Mouse (Mus musculus): ENCODE data around the gene Gm10203.
A peak's percentile ranks its signal among the peaks of the same experiment; 100 is the strongest.
"Not testable (repeated sequence)": the region's sequence is repeated elsewhere in the genome, so short reads cannot be mapped to it uniquely, and the experiment has no call there.

Gene Gm10203

GRCm38 (mm10) chr6:149135631-149136030, 5.7 kb downstream of the Gm10203 start:
- no peak for DNase-seq

GRCm38 (mm10) chr6:149137936-149138335, 8.0 kb downstream of the Gm10203 start:
- no peak for DNase-seq

GRCm38 (mm10) chr6:149139011-149139410, 9.0 kb downstream of the Gm10203 start:
- no peak for DNase-seq

- no peak for DNase-seq
These were observed 9.5 kb downstream of the Gm10203 start, which contains the start of gene Etfbkmt for GRCm38 (mm10) chr6:149139471-149139870. TSS of gene Etfbkmt (plus strand) at chr6:149139849.

- DNase-seq: peak; percentile 46
These were observed 11.6 kb downstream of the Gm10203 start for GRCm38 (mm10) chr6:149141393-149142173.

- DNase-seq: no peak
These were observed 15.2 kb downstream of the Gm10203 start for GRCm38 (mm10) chr6:149145143-149145542.

- no peak for DNase-seq
These were observed 18.7 kb downstream of the Gm10203 start for GRCm38 (mm10) chr6:149148436-149149229.

- DNase-seq: no peak
These were observed 22.1 kb downstream of the Gm10203 start for GRCm38 (mm10) chr6:149152119-149152518.

GRCm38 (mm10) chr6:149153473-149154115, 23.6 kb downstream of the Gm10203 start:
- no peak for DNase-seq

GRCm38 (mm10) chr6:149154116-149155030, 24.4 kb downstream of the Gm10203 start:
- DNase-seq: no peak

GRCm38 (mm10) chr6:149155031-149155841, 25.3 kb downstream of the Gm10203 start:
- no peak for DNase-seq

- not testable (repeated sequence) for DNase-seq
These were observed 37.1 kb downstream of the Gm10203 start for GRCm38 (mm10) chr6:149167038-149167437.

GRCm38 (mm10) chr6:149167672-149168071, 37.7 kb downstream of the Gm10203 start:
- no peak for DNase-seq

- no peak for DNase-seq
These were observed 38.5 kb downstream of the Gm10203 start for GRCm38 (mm10) chr6:149168436-149168835.

GRCm38 (mm10) chr6:149169965-149170364, 40.0 kb downstream of the Gm10203 start:
- DNase-seq: not testable (repeated sequence)

- no peak for DNase-seq
These were observed 44.1 kb downstream of the Gm10203 start for GRCm38 (mm10) chr6:149173831-149174625.

- DNase-seq: peak; percentile 16
These were observed 45.1 kb downstream of the Gm10203 start for GRCm38 (mm10) chr6:149174932-149175570.

- no peak for DNase-seq
These were observed 49.1 kb downstream of the Gm10203 start for GRCm38 (mm10) chr6:149179064-149179463.
